Mouse (Mus musculus): ENCODE data around the gene Gpr22.

- no peak for TF ChIP-seq CTCF (IDR thresholded peaks at IDR 0.05; ENCODE audit: low read depth)
- TF ChIP-seq EP300 (IDR thresholded peaks at IDR 0.05; ENCODE audit: low read depth), result no peak
Measured at GRCm38 (mm10) chr12:31686679-31687078, 27.1 kb downstream of the Gpr22 start.
